Mouse (Mus musculus): ENCODE measurements at regions not wholly inside any gene's neighbourhood (a gene's known extent, or its start where the extent isn't known, plus 50 kb on each side); places are given as distances from the start of the nearest gene placed in this dataset.

- peak; percentile 97 for DNase-seq
Observed at GRCm38 (mm10) chrX:161487691-161488090, 200.4 kb downstream of the Gm15262 start.

DNA sequence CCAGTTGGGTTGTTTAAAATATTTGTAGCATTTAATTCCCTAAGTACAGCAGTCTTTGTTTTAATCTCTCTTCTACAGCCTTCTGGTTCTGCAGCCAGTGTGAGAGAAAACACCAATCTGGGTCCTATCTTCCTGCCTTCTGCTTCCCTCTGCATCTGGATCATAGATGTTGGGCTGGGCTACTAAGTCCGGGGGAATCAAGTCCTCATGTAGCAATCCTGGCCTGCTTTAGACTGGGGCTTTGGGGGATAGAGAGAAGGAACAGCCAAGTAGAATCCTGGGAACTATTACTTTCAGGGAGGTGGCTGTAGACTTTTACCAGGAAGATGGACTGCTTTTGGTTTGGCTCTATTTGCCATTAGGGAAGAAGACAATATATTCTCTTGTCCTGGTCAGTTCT is 205.5 kb upstream of the Rai2 start:
- peak; percentile 91 for DNase-seq

DNA sequence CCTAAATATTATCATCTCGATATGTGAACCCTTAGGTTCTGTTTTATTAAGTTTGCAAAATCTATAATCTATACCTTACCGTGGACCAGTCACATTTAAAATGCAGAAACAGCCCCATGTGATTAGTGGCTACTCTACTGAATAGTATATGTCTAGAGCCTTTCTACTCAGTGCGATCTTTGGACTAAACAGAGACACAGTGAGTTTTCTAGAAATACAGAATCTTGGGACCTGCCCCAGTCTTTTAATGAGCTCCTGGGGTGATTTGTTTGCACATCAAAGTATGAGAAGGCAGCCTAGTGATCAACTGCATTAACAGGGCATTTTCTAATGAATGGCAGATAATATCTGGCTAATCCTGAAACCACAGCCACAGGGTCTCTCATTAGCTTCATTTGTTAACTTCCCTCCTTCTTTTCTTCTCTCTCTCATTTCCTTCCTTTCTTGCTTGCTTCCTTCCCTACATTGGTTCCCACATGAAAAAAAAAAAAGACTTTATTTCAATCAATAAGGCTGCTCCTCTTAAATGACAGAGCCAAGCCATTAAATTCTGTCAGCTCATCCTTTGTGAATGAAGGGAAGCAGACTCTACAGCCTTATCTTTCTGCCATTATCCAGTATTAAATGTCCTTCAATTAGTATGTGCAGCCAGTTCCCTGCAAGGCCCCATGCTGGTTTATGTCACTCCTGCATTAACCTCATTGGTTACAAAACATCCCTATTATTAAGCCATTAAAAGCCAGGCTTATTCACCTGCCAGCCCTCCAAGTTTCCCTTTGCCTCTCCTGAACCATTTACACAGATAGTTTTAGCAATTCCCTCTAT is 193.2 kb upstream of the Rai2 start:
- DNase-seq, result no peak

DNA sequence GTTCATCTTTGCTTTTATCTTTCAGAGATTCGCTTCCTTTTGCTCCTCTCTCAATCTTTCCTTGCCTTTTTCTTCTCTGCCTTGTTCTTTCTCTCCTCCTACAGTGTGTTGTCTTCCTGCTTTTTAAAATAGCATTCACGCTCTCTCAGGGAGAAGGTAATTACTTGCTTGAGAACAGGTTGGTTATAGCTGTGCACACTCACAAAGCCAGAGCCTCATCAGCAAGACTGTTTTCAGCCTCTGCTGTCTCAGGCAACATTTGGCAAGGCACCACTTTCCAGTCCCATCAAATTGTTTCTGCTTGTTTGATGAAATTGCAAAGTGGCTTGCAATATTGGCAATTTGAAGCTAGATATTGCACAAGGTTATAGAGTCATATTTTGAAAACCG is 192.6 kb upstream of the Rai2 start:
- DNase-seq, result no peak

DNA sequence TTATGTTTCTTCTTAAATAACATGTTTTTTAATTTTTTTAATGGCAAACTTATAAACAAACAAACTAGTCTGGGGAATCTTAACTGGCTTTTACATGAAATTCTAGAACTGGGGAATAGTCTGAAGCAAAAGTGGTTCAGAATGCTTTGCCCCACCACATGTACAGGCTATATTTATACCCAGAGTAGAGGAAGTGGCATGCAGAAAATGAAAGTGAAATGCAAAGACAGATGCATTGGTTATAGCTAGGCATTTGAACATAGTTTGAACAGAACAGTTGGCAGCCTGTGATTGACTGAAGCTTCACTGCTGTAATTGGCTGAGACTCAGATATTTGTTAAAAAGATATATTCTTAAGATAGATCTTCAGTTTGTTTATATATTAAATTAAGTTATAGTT is 179.6 kb upstream of the Rai2 start:
- DNase-seq, result no peak

- no peak for DNase-seq
Observed at GRCm38 (mm10) chrX:161556896-161557295, 160.0 kb upstream of the Rai2 start.

GRCm38 (mm10) chrX:161558511-161558910 is 158.4 kb upstream of the Rai2 start:
- no peak for DNase-seq

- DNase-seq, result no peak
Observed at GRCm38 (mm10) chrX:161566435-161566834, 150.4 kb upstream of the Rai2 start.

- no peak for DNase-seq
Observed at GRCm38 (mm10) chrX:161582019-161582659, 134.7 kb upstream of the Rai2 start.

GRCm38 (mm10) chrX:161583872-161584271 is 133.0 kb upstream of the Rai2 start:
- no peak for DNase-seq

DNA sequence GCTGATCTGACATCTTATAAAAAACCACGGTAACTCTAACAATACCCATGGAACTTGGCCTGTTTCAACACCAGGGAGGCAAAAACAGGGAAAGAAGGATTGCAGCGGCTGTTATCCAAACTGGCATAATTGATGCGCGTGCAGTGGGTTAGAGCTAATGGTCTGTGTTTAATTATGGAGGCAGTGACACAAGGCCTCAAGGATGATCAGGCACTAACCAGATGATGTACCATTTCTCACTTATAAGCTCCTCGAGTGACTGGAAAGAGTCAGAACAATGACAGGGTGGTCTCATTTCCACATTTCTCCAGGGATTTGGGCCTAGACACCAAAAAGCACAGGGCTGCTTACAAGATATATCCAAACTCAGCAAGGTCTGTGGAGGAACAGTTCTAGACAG is 83.0 kb upstream of the Rai2 start:
- no peak for DNase-seq

DNA sequence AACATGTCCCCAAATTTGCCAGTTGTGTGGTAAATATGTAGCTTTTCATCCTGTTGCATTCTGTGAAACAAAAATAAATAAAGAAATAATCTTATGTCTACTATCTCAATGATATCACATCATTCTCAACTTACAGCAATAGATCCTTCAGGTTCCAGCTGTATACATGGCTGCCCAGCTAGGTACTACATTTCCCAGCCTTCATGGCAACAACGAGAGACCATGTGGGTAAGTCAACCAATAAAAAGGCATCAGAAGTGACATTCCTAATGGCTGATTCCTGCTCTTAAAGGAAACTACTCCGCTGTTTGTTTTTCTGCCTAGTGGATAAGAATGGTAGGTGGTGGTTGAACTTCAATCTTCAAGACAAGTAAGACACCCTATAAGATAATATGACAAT is 82.5 kb upstream of the Rai2 start:
- no peak for DNase-seq

DNA sequence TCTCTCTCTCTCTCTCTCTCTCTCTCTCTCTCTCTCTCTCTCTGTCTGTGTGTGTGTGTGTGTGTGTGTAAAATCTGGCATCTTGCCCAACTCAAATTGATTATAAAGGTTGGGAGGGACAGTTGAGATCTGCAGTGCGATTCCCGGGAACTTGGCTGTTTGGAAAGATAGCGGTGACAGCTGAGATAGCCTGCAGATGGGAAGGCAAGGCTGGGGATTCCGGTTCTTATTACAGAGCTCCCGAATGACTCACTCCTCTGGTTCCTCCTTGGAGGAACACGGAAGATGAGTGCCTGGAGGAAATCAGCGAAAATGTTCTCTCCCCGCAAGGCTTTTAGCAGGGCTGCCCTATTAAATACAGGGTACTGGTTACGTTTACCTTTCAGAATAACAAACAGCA is 81.2 kb upstream of the Rai2 start:
- peak; percentile 88 for DNase-seq

DNA sequence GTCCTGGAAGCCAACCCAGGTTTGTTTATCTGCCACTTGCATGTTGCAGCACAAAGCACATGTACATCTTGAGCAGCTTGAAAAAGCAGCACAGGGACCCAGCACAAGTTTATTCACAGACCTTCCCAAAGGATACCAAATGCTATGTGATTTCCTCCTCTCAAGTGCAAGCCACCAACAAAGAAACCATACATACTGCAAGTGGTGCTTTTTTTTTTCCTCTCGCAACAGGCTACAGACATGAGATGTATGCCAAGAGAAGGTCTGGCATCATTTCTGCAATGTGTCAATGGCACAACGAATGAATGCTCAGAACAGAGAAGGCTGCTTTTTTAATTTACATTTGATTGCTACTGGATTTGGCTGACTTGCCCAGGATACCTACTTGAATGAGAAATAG is 63.8 kb upstream of the Rai2 start:
- no peak for DNase-seq

- no peak for DNase-seq
Observed at GRCm38 (mm10) chrX:161660106-161660505, 56.8 kb upstream of the Rai2 start.

DNA sequence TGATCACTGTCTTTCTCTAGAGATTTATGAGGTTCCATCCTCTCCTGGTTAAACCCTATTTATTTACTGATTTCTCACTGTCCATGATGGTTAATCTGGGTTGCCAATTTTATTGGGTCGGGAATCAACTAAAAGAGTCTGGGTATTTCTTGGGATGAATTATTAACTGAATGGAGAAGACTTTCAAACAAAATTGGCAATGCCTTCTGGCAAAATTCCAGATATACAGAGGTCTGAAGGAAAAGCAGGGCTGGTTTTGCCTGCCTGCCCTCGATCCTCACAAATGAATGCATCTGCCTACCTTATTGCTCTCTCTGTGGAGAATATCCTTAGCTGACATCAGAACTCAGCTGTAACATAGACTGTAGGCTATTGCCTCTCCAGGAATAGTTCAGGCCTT is 54.9 kb upstream of the Rai2 start:
- DNase-seq, result no peak

All from heart, adult 11 months (tissue).